Mouse (Mus musculus) layer of hippocampus, adult 8-10 months (tissue): ENCODE results near the gene Stag1. TPM values are rescaled to one million over a fixed set of nuclear protein-coding genes. Genes with fewer than 3 reads are reported as not detected.

Source experiments
- total RNA-seq, 4 experiments: library from RNA; stranded (reverse); gene quantifications; 2 replicates each; pipeline ENCODE4 v1.2.4; 2022

Stag1 gene
- total RNA-seq, 4 experiments from 2014 or later, result 53.6 to 71.0 (median 63.8) TPM

Other genes with a start within 250 kb of the Stag1 start
- 1 to 10 TPM; 2.5 to 4.9 (median 3.9) TPM for gene Il20rb, start 111.0 kb upstream of the Stag1 start, total RNA-seq
- gene Nck1, start 51.7 kb upstream of the Stag1 start, total RNA-seq, result 10 to 100 TPM; 35.1 to 36.7 (median 35.7) TPM
- 10 to 100 TPM; 17.7 to 21.7 (median 20.7) TPM for gene Slc35g2, start 26.7 kb upstream of the Stag1 start, total RNA-seq